Comparison of ENCODE assay signal across 25 mouse cellular contexts in the genomic region with DNA sequence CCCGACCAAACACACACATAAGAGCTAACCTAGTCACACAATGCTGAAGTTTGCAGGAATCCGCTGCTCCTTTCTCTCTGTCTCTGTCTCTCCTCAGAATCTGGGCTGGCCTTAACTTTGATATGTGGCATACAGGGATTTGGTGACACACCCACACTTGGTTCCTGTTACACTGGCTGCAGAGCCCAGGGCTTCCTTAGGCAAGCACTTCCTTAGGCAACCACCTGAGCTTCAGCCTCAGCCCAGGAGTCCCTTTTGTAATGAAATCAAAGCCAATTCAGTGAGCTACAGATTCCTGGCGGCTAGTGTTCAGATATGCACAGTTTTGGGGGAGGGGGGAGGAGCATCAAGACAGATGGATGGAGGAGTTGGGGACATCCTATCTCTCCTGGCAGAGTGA. TPM values are rescaled to one million over a fixed set of nuclear protein-coding genes. Genes with fewer than 3 reads are reported as not detected.
A peak's percentile ranks its signal among the peaks of the same experiment; 100 is the strongest.
DNase-seq lines count a peak whose midpoint lies in the region; ATAC-seq and TF ChIP-seq lines count a peak whose summit lies in the region.
"Had no signal": no experiment of that assay in that cellular context is flagged by ENCODE, and none has a peak within 500 bp of the region (broad histone marks: within the 10 kb centered on the region; RNA-seq: fewer than 3 reads in every experiment).

No protein-coding gene starts in this region.

- H3K27me3 ChIP-seq in heart, embryonic 10.5 days (ENCODE audit: insufficient read depth, poor library complexity, severe bottlenecking) = no peaks in the 10 kb centered on the region
- no peaks in the 10 kb centered on the region for H3K27me3 ChIP-seq in heart, embryonic 15.5 days
- no peaks in the 10 kb centered on the region for H3K27me3 ChIP-seq in ES-Bruce4 (ENCODE audit: control insufficient read depth, insufficient read depth, low read length, poor library complexity, severe bottlenecking)
- H3K27me3 ChIP-seq: forebrain, embryonic 12.5 days; liver, embryonic 13.5 days had no signal

- peaks cover 30% of the 10 kb centered on the region for H3K4me1 ChIP-seq in heart, embryonic 10.5 days
- H3K4me1 ChIP-seq in heart, embryonic 15.5 days (replicated peaks) = peaks cover 21% of the 10 kb centered on the region
- peaks cover 13% of the 10 kb centered on the region for H3K4me1 ChIP-seq in ES-Bruce4 (ENCODE audit: control insufficient read depth, insufficient read depth, low read length)
- H3K4me1 ChIP-seq: forebrain, embryonic 12.5 days had no signal

- peak overlapping the region; percentile 81 for H3K27ac ChIP-seq in heart, embryonic 10.5 days
- peak overlapping the region; percentile 90 for H3K27ac ChIP-seq in heart, embryonic 15.5 days
- peak overlapping the region; percentile 87 for H3K27ac ChIP-seq in ES-Bruce4 (ENCODE audit: insufficient read depth, low read length)
- H3K27ac ChIP-seq: forebrain, embryonic 12.5 days; hindbrain, embryonic 14.5 days; liver, embryonic 13.5 days had no signal

- no peak for DNase-seq in heart, embryonic 10.5 days (ENCODE audit: low spot score)
- no peak for DNase-seq in heart, postnatal 14 days
- DNase-seq in heart, postnatal 4 days = no peak
- no peak for DNase-seq in liver
- DNase-seq in adrenal gland, postnatal 25 days = no peak
- DNase-seq: adrenal gland, postnatal 10 days; cerebellum, adult 11 months; cerebellum, adult 9-11 months; gastrocnemius, postnatal 10 days; kidney, adult 9 months; kidney, postnatal 10 days; layer of hippocampus, postnatal 36 days; left cerebral cortex, postnatal 4 days; liver, embryonic 13.5 days; lung, postnatal 4 days; midbrain, embryonic 14.5 days; thymus, postnatal 14 days had no signal

- no peak for TF ChIP-seq CTCF in ES-Bruce4 (IDR thresholded peaks at IDR 0.05; ENCODE audit: low read depth, low read length)

- no peak for TF ChIP-seq POLR2A in ES-Bruce4 (IDR thresholded peaks at IDR 0.05; ENCODE audit: insufficient read depth, low read length)

- H3K9ac ChIP-seq in heart, embryonic 15.5 days = no peak overlapping the region
- H3K9ac ChIP-seq in ES-Bruce4 (ENCODE audit: low read depth, poor library complexity, severe bottlenecking) = no peak overlapping the region
- H3K9ac ChIP-seq: forebrain, embryonic 12.5 days; hindbrain, embryonic 14.5 days; liver, embryonic 13.5 days had no signal

- no peak for ATAC-seq in heart, embryonic 15.5 days (replicated peaks; ENCODE audit: insufficient number of reproducible peaks, insufficient read depth, low FRiP score, low read depth)
- peak; percentile 14; the same call in 1 of the 2 replicates for ATAC-seq in megakaryocyte progenitor cell, adult 5-6 weeks (replicated peaks; ENCODE audit: poor library complexity)
- ATAC-seq: intestine, postnatal 0 days; lung, postnatal 0 days had no signal

- intact Hi-C loops in heart, postnatal 14 days (cut with DNase I) = no loop called here

- H3K36me3 ChIP-seq in heart, embryonic 10.5 days = no peaks in the 10 kb centered on the region
- H3K36me3 ChIP-seq in heart, embryonic 15.5 days = no peaks in the 10 kb centered on the region
- H3K36me3 ChIP-seq in ES-Bruce4 (ENCODE audit: control insufficient read depth, insufficient read depth, low read length, poor library complexity, severe bottlenecking) = no peaks in the 10 kb centered on the region
- H3K36me3 ChIP-seq: forebrain, embryonic 12.5 days; liver, embryonic 13.5 days had no signal

- no peaks in the 10 kb centered on the region for H3K9me3 ChIP-seq in heart, embryonic 10.5 days
- H3K9me3 ChIP-seq in heart, embryonic 15.5 days (replicated peaks) = no peaks in the 10 kb centered on the region
- H3K9me3 ChIP-seq in ES-Bruce4 (replicated peaks; ENCODE audit: control insufficient read depth, insufficient read depth, low read length, poor library complexity, severe bottlenecking) = no peaks in the 10 kb centered on the region
- H3K9me3 ChIP-seq: forebrain, embryonic 12.5 days; liver, embryonic 13.5 days had no signal

- peak overlapping the region; percentile 8; the same call in 1 of the 2 replicates for H3K4me3 ChIP-seq in heart, embryonic 10.5 days
- no peak overlapping the region for H3K4me3 ChIP-seq in heart, embryonic 15.5 days
- H3K4me3 ChIP-seq in ES-Bruce4 (ENCODE audit: low read depth, low read length) = no peak overlapping the region
- H3K4me3 ChIP-seq: erythroblast, embryonic 14.5 days; forebrain, embryonic 12.5 days; liver, embryonic 13.5 days had no signal

- WGBS in heart, embryonic 10.5 days = 66% methylated on average over 3 of the region's 3 CpGs
- 61% methylated on average over 3 of the region's 3 CpGs for WGBS in heart, embryonic 15.5 days

- TF ChIP-seq EP300 in ES-Bruce4 (IDR thresholded peaks at IDR 0.05; ENCODE audit: insufficient read depth, low read depth, low read length) = peak; percentile 84

- H3K4me2 ChIP-seq in heart, embryonic 15.5 days = peak overlapping the region; percentile 36
- H3K4me2 ChIP-seq: forebrain, embryonic 12.5 days; hindbrain, embryonic 14.5 days; liver, embryonic 13.5 days had no signal

RNA-seq across cellular contexts. Expression of a gene that starts 7.5 kb away (rescaled TPM):
- polyA plus RNA-seq in heart, embryonic 10.5 days (2016; fragmentation: Nextera tagmentation; extraction: Ambion mirVana) = 321 and 398 TPM in 2 replicates
- total RNA-seq in heart, postnatal 14 days (2021) = 10 to 100 TPM; 81.7 to 82.4 TPM
- polyA plus RNA-seq in heart, embryonic 15.5 days (2015; fragmentation: Nextera tagmentation; extraction: Ambion mirVana) = 216 and 275 TPM in 2 replicates
- 100 to 1,000 TPM in 1 of 2 experiments, 10 to 100 TPM in 1; 92.4 to 102 TPM for total RNA-seq in heart, postnatal 4 days (2021)
- polyA plus RNA-seq in ES-Bruce4 (2011; ENCODE audit: insufficient read depth, insufficient read length, low read depth, missing spikeins) = 150 and 169 TPM in 2 replicates
- 126 and 160 TPM in 2 replicates for total RNA-seq in megakaryocyte progenitor cell, adult 5-6 weeks (2015)
- 314 and 323 TPM in 2 replicates for total RNA-seq in megakaryocyte progenitor cell, adult 5-6 weeks (2017)
- total RNA-seq in adrenal gland, postnatal 25 days (2021) = 190 and 199 TPM in 2 replicates

RNA-seq across cellular contexts. Expression of a gene that starts 10.3 kb away (rescaled TPM):
- 81.1 and 87.1 TPM in 2 replicates for polyA plus RNA-seq in heart, embryonic 10.5 days (2016; fragmentation: Nextera tagmentation; extraction: Ambion mirVana)
- 100 to 1,000 TPM; 129 to 138 TPM for total RNA-seq in heart, postnatal 14 days (2021)
- 37.2 and 45.0 TPM in 2 replicates for polyA plus RNA-seq in heart, embryonic 15.5 days (2015; fragmentation: Nextera tagmentation; extraction: Ambion mirVana)
- total RNA-seq in heart, postnatal 4 days (2021) = 100 to 1,000 TPM; 152 to 174 TPM
- 465 and 478 TPM in 2 replicates for polyA plus RNA-seq in ES-Bruce4 (2011; ENCODE audit: insufficient read depth, insufficient read length, low read depth, missing spikeins)
- total RNA-seq in megakaryocyte progenitor cell, adult 5-6 weeks (2015) = 210 and 287 TPM in 2 replicates
- 104 and 139 TPM in 2 replicates for total RNA-seq in megakaryocyte progenitor cell, adult 5-6 weeks (2017)
- 199 and 203 TPM in 2 replicates for total RNA-seq in adrenal gland, postnatal 25 days (2021)

RNA-seq across cellular contexts. Expression of a gene that starts 35.7 kb away (rescaled TPM):
- polyA plus RNA-seq in heart, embryonic 10.5 days (2016; fragmentation: Nextera tagmentation; extraction: Ambion mirVana) = 13.5 and 14.3 TPM in 2 replicates
- total RNA-seq in heart, postnatal 14 days (2021) = 10 to 100 TPM in 1 of 2 experiments, 1 to 10 TPM in 1; 9.9 to 12.0 TPM
- polyA plus RNA-seq in heart, embryonic 15.5 days (2015; fragmentation: Nextera tagmentation; extraction: Ambion mirVana) = 10.1 and 13.7 TPM in 2 replicates
- total RNA-seq in heart, postnatal 4 days (2021) = 1 to 10 TPM; 7.5 to 7.9 TPM
- 21.6 and 23.0 TPM in 2 replicates for polyA plus RNA-seq in ES-Bruce4 (2011; ENCODE audit: insufficient read depth, insufficient read length, low read depth, missing spikeins)
- 6.4 and 6.8 TPM in 2 replicates for total RNA-seq in megakaryocyte progenitor cell, adult 5-6 weeks (2015)
- total RNA-seq in megakaryocyte progenitor cell, adult 5-6 weeks (2017) = 4.2 and 5.1 TPM in 2 replicates
- total RNA-seq in adrenal gland, postnatal 25 days (2021) = 25.6 and 29.4 TPM in 2 replicates
